Mouse (Mus musculus) left cerebral cortex, postnatal 10 days (tissue): Measurements from ENCODE around the gene Sntb2. TPM values are rescaled to one million over a fixed set of nuclear protein-coding genes. Genes with fewer than 3 reads are reported as not detected.
"Not testable (repeated sequence)": the region's sequence is repeated elsewhere in the genome, so short reads cannot be mapped to it uniquely, and the experiment has no call there.

ENCODE experiments used
- DNase-seq, 2 experiments: peaks; one replicate each; pipeline ENCODE4 v3.0.0; 2021 to 2022; ENCODE audit warnings: low spot score in 2 of 2, mixed read lengths in 1 of 2; ENCODE audit errors: extremely low spot score in 1 of 2
- intact Hi-C: fragments of 180-260 bp; cut with DNase I; formaldehyde crosslinking; loops from one replicate; pipeline ENCODE4 v1.15.1; 2025
- total RNA-seq, 2 experiments: library from RNA; stranded (reverse); gene quantifications; 2 replicates each; pipeline ENCODE4 v1.2.3; 2021

Gene Sntb2
- total RNA-seq, 2 experiments from 2014 or later: 6.7 to 7.1 TPM

DNA sequence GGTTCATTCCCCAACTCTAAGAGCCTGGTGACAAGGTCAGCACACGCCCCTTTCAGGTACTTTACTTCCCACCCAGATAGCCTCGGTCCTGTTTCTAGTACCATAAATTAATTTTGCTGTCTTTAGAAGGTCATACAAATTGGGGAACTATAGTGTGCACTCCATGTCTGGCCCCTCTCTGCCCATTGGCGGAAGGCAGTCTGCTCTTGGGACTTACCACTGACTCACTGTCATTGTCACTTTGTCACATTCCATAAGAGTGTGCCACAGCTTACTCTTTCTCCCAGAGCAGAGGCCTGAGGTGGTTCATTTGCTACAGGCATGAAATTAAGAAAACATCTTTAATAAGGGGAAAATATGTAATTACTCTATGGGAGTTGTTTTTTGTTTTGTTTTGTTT lies 22.7 kb downstream of the Sntb2 start:
- intact Hi-C loops: no loop called here
- no peak for DNase-seq

DNA sequence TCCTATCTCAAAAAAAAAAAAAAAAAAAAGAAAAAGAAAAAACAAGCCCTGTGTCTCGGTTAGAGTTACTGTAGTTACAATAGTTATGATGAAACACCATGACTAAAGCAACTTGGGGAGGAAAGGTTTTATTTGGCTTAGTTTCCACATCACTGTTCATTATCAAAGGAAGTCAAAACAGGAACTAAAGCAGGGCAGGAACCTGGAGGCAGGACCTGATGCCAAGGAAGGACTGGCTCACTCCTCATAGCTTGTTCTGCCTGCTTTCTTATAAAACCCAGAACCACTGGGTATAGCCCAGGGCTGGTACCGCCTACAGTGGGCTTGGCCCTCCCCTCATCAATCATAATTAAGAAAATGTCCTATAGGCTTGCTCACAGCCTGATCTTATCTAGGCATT lies 24.1 kb downstream of the Sntb2 start:
- DNase-seq: no peak
- intact Hi-C loops: no loop called here

DNA sequence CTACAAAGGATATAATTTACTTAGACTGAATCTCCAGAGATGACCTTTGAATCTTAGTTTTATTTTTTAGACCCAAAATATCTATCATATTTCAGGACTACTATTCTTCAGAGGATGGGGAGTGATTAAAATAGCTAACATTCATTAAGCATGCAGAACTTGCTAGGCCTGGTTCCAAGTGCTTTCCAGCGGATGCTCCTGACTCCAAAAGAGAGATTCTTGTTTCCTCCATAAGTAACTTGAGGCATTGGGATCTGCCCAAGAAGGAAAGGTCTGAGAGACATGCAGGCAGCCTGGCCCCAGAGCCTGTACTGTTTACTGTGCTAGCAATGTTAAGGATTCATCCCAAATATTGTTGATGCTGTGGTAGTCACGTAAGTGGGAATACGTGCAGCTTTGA lies 26.8 kb downstream of the Sntb2 start:
- intact Hi-C loops: no loop called here
- peak in 1 of 2 experiments; percentile 30 for DNase-seq

DNA sequence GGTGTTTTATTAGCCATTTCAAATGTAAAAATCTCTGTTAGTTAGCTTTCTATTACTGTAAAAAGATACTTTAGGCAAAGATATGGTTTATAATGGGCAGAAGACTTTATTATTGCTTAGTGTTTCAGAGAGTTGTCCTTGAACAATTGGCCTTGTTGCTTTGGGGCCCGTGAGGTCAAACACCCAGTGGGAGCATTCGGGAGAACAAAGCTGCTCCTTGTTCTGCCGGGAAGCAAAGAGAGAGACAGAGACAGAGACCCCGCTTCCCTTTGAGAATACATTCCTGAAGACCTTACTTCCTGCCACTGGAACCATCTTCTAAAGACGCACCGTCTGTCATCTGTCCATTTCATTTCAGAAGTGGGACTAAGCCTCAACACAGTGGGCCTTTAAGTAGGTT lies 27.8 kb downstream of the Sntb2 start:
- intact Hi-C loops: no loop called here
- no peak for DNase-seq

DNA sequence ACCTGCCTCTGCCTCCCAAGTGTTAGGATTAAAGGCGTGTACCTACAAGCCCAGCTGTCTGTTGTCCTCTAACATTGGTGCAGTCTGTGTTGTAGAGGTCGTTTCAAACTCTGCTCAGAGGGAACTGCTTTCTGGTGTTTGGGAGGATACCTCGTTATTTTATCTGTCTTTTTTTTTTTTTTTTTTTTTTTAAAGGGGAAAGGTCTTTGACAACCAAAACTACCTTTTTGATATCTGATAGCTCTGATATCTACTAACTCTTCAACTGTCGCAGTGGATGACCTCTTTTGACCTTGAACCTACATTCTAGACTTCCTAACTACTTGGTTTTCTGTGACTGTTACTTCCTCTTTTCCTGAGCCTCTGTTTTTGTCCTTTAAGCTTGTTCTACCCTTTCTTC lies 29.0 kb downstream of the Sntb2 start:
- intact Hi-C loops: no loop called here

DNA sequence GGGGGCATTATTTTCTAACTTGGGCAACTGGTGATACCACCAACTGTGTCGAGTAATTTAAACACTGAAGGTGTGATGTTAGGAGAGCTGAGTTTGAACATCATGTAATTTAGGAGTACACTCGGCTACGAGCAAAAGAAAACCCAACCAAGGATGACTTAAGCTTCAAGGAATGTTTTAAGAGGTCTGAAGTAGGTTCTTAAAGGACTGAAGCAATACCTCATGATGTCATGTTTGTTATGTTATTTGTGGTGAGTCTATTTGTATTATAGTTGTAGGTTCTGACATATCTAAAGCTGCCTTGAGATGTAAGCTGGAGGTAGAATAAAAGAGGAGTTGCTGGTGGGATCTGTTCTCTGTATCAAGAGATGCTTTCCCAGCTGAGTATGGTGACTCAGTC lies 34.4 kb downstream of the Sntb2 start:
- intact Hi-C loops: no loop called here
- DNase-seq: no peak

More for the DNA sequence above, 29.0 kb downstream of the Sntb2 start:
- no peak for DNase-seq

DNA sequence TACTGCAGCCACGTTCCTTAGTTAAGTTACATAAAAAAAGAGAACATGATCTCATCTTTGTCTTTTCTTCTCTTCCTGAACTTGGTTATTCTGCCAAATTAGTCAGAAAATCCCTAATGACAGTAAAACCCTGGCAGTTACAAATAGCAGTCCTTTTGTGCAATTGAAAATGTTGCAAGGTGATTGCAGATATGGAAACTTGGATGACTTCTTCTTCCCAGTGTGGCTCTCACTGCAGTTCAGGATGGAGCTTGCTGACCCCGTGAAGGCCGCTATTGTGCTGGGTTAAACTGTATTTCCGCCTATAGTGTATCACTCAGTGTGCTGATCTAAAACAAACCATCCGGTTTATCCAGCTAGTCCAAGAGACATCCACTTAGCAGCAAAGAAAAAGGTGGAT lies 36.4 kb downstream of the Sntb2 start:
- intact Hi-C loops: no loop called here

DNA sequence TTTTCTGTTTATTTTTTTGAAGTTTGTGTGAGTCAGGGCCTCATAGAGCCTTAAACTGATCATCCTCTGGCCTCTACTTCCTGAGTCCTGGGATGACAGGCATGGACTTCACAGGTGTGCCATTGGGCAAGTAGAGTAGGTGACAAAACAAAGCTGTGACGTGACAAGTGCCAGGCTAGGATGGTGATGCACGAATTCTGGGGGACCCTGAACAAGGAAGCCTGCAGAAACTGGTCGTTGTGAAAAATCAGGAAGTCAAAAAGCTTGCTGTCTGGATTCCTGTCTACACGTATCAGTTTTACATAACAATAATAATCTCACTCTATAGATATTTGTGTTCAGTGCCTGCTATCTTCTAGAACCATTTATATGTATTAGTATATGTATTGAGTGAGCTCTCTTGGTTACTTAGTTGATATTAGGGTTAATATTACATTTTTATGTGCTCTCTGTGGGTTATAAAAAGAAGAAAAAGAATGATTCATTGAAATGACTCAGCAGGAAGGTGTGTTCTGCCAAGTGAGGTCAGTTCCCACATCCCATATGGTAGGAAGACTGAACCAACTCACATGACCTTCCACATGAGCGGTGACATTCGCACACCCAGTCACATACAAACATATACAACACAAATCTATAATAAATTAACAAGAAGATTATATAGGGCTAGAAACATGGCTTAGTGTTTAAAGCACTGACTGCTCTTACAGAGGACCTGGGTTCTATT lies 37.2 kb downstream of the Sntb2 start:
- intact Hi-C loops: no loop called here
- DNase-seq: no peak

More for the DNA sequence above, 36.4 kb downstream of the Sntb2 start:
- no peak for DNase-seq

DNA sequence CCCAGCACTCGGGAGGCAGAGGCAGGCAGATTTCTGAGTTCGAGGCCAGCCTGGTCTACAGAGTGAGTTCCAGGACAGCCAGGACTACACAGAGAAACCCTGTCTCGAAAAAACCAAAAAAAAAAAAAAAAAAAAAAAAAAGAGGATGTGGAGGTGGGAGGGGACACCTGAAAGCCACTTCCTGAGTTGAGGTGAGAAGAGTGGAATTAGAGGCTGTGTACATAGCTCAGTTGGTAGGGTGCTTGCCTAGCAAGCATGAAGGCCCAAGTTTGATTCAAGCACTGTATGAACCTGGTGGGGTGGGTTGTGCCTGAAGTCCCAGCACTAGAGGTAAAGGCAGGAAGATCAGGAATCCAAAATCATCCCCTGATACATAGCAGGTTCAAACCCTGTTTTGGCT lies 38.0 kb downstream of the Sntb2 start:
- intact Hi-C loops, DNase-seq: not testable (repeated sequence)

DNA sequence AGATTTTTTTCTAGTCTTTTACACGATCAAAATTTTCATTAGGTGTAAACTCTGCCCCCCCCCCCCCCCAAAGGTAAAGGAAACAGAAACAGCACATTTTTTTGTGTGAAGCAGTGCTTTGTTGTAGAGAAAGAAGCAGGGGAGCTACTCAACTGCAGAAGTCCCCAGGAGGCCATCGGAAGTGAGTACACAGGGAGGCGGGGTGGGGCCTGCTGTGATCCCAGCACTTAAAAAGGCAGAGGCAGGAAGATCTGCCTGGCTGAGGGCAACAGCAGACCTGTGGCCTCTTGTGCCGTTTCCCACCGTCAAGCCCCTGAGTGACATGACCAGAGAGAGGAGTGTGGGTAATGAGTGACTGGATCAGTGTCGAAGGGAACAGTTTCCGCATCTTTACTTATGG lies 39.2 kb downstream of the Sntb2 start:
- no peak for DNase-seq
- intact Hi-C loops: no loop called here

DNA sequence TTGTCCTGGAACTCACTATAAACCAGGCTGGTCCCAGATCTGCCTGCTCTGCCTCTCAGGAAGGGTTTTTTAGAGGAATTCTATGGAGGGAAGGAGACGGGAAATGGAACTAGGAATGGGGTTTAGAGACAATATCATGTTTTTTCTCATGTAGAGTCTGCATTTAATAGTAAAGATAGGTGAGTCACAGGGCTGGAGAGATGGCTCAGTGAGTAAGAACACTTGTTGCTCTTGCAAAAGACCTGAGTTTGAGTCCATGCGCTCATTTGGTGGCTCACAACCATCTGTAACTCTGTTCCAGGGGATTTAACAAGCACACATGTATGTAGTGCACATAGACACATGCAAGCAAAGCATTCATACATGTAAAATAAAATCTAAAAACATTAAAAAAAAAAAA lies 40.2 kb downstream of the Sntb2 start:
- intact Hi-C loops: no loop called here
- DNase-seq: no peak

DNA sequence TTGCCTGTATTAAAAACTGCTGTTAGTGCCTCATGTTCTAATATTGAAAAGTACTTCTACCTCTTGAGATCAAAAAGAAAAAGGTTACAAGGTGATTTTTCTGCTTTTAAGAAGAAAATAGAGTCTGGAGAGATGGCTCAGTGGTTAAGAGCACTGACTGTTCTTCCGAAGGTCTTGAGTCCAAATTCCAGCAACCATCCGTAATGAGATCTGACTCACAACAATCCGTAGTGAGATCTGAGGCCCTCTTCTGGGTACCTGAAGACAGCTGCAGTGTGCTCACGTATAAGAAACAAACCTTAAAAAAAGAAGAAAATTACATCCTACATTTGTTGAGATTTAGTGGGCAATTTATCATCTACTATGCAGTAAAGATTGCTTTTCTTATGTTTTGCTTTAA lies 40.9 kb downstream of the Sntb2 start:
- intact Hi-C loops: no loop called here

DNA sequence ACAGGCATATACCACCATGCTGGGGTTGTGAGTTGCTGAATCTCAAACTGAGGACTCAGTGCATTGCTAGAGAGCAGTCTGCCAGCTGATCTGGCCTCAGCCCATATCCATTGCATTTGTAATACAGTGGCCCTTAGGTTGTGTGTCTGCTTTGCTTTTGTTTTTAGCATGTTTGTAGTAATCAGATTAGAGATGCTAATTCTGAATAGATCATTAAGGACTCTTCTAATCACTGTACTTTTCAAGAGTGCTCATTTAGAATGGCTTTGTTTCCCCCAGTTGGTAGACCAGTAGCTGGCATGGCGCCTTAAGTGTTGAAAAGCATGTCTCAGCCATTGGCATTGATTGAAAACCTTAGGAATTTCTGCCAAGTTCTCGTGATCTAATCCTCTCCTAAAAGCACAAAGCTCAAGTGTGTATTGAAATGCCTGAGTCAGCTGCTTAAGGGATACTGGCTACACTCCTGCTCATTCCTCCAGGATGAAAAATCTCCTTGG lies 43.3 kb downstream of the Sntb2 start:
- intact Hi-C loops: no loop called here
- peak; percentile 28 to 38 for DNase-seq

More for the DNA sequence above, 40.9 kb downstream of the Sntb2 start:
- DNase-seq: no peak

DNA sequence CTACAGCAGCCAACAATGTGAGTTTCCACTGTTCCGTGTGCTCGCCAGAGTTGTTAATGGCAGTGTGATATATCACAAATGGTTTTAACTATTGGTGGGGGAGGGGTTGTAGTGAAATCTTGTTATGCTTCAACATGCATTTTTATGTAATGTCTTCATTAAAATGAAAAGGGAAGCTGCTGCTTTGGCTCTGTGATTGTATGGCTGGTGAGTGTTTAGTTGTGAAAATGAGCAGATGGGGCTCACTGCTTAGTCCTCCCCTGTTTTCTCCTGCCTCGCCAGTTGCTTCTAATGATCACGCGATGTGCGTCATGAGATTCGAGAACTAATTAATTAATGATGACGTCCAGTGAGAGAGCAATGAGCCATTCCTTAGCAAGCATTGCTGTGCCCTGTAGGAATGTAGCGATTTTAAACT lies 49.9 kb downstream of the Sntb2 start:
- intact Hi-C loops: no loop called here
- DNase-seq: peak in 1 of 2 experiments; percentile 13

DNA sequence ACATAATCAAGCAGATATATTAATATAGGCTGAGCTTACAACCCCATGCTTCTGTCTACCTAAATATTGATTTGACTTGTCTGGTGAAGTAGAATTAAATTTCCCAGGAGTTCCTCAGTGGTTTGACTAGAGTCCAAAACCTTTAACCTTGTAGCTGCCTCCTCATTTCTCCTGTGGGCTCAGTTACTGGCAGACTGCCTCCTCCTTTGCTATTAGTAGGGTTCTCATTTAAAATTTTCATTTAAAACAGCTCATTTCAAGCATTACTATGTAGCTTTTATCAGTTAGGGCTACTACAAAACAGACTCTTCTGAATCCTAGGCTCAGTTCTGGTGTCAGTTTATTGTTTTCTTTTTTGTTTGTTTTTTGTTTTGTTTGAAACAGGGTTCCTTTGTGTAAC lies 50.4 kb downstream of the Sntb2 start:
- no peak for DNase-seq
- intact Hi-C loops: no loop called here

DNA sequence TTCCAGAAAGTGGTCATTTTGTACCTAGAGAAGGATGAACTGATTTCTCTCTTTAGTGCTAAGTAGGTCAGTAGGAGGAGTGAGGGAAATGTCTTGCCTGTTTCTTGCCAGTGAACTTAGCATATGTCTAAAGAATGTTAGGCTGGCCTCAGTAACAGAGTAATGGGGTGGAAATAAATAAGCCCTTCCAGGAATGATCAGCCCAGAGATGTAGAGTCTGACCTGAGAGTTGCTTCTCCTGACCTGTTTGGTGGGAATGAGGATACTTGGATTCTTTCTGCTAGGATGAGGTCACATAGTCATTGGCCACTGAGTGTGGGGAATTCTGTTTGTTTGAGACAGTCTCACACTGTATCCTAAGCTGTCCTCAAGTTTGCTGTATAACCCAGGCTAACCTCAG lies 52.0 kb downstream of the Sntb2 start:
- no peak for DNase-seq
- intact Hi-C loops: no loop called here

DNA sequence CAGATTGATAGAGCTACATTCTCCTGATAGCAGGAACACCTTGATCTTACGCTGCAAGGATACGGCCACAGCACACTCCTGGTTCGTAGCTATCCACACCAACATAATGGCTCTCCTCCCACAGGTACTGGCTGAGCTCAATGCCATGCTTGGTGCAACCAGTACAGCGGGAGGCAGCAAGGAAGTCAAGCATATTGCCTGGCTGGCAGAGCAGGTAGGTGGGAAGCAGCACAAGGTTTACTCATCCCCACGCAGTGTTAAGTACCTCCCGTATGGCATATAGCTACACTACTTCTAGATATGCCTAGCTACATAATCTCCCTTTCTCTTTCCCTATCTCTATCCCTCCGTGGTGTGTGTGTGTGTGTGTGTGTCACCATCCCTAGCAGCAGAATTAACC lies 55.8 kb downstream of the Sntb2 start:
- intact Hi-C loops: no loop called here
- no peak for DNase-seq

DNA sequence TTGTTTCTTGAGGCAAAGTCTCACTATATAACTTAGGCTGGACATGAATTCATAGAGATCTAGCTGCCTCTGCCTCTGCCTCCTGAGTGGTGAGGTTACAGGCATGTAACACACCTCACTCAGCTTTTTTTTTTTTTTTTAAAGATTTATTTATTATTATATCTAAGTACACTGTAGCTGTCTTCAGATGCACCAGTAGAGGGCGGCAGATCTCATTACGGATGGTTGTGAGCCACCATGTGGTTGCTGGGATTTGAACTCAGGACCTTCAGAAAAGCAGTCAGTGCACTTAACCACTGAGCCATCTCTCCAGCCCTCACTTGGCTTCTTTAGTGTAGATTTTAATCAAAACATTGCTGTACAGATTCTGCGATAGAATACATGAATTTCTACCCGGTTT lies 60.8 kb downstream of the Sntb2 start:
- intact Hi-C loops, DNase-seq: not testable (repeated sequence)

DNA sequence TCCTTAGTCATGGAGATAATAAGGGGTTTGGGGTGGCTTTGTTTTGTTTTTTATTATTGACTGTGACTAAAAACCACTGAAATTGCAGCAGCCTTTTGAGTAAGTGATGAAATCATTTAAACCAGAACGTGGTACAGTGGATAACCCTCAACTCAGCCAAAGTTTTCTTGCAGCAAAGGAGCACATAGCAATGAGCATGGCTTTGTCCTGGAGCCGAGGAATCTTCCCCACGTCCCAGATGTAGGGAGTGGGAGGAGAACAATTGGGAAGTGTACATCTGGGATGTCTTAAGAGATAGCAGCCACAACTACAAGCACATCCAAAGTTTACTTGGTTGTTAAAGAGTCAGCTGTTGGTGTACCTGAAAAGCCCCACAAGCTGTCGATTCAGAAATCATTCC lies 61.9 kb downstream of the Sntb2 start:
- no peak for DNase-seq
- intact Hi-C loops: no loop called here

DNA sequence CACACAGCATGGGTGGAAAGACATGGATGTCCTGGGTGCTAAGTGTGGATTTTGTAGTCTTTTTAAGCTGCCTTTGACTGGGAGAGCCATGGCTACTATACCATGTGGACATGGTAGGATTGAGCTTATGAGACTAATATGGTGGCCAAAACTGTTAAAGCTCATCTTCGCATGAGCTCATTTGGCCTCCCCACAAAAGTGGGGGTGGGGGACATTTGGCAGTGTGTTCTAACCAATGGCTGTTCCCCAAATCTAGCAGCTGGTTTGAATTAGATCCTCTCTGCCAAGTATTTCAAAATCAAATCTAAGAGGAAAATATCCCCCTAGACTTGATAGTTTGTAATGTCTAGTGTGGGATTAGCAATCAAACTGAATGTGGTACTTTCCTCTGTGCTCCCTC lies 63.5 kb downstream of the Sntb2 start:
- intact Hi-C loops: no loop called here
- peak in 1 of 2 experiments; percentile 31 for DNase-seq

DNA sequence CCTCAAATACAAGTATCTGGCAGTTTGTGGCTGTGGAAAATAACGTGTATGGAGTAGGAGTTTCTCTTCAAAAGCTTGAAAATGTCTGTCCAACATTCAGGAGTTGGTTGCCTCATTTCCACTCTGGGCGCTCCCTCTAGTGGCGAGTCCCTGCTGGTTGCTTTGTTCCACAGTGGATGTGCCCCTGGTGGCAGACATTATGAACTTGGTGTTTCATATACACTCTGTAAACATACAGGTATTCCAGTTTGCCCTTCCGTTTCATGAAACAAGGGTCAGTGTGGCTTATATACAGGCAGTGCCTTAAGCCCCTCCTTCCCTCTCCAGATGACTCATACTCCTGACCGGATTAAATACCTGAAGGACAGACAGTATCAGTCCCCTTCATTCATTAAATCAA lies 67.0 kb downstream of the Sntb2 start:
- DNase-seq: peak; percentile 85 to 92
- intact Hi-C loops: loop anchor here (5.0 kb wide), 4 partner anchors 65 to 305 kb away; partner anchors contain the start of gene Sntb2
